Mouse (Mus musculus) heart, postnatal 0 days (tissue): ENCODE results near the gene Alpk1. TPM values are rescaled to one million over a fixed set of nuclear protein-coding genes. Genes with fewer than 3 reads are reported as not detected.

Experiments
- ATAC-seq: fragments of 200-750 bp; cut with Nextera tagmentation; 2 replicates; pipeline ENCODE4 v1.8.0; 2017; ENCODE audit warnings: low read depth, moderate number of reproducible peaks, moderate library complexity; ENCODE audit not compliant: insufficient read depth
- DNase-seq: peaks from one replicate; pipeline ENCODE4 v3.0.0-alpha.2; 2016; ENCODE audit warnings: low spot score
- H3K27ac ChIP-seq: fragments of 300-500 bp; sonication (generic); 2 replicates; pipeline ENCODE4 v1.5.1; 2014; ENCODE audit warnings: low read depth, mild to moderate bottlenecking
- H3K27me3 ChIP-seq: fragments of 300-500 bp; sonication (generic); 2 replicates; pipeline ENCODE4 v1.6.1; 2014; ENCODE audit warnings: low read length, mixed read lengths; ENCODE audit not compliant: control insufficient read depth, insufficient read depth
- H3K36me3 ChIP-seq: fragments of 300-500 bp; sonication (generic); replicated peaks from 2 replicates; pipeline ENCODE4 v1.6.1; 2014; ENCODE audit warnings: low read length, mixed read lengths; ENCODE audit not compliant: control insufficient read depth, insufficient read depth
- H3K4me1 ChIP-seq: fragments of 300-500 bp; sonication (generic); 2 replicates; pipeline ENCODE4 v1.6.1; 2014; ENCODE audit warnings: antibody characterized with exemption; ENCODE audit not compliant: control insufficient read depth, insufficient read depth
- H3K4me2 ChIP-seq: fragments of 300-500 bp; sonication (generic); 2 replicates; pipeline ENCODE4 v1.6.1; 2014; ENCODE audit warnings: low read depth, mild to moderate bottlenecking, low read length, moderate library complexity
- H3K4me3 ChIP-seq: fragments of 300-500 bp; sonication (generic); 2 replicates; pipeline ENCODE4 v1.5.1; 2014; ENCODE audit warnings: low read depth, low read length
- H3K9ac ChIP-seq: fragments of 300-500 bp; sonication (generic); replicated peaks from 2 replicates; pipeline ENCODE4 v1.6.1; 2014; ENCODE audit warnings: low read depth, low read length, mixed read lengths
- H3K9me3 ChIP-seq: fragments of 300-500 bp; sonication (generic); replicated peaks from 2 replicates; pipeline ENCODE4 v1.6.1; 2016; ENCODE audit warnings: low read length; ENCODE audit not compliant: control insufficient read depth
- CTCF ChIP-seq: IDR thresholded peaks from 2 replicates; pipeline ENCODE4 v1.5.1; 2016; ENCODE audit warnings: antibody characterized with exemption, control low read depth, low read depth
- EP300 ChIP-seq: IDR thresholded peaks from 2 replicates; pipeline ENCODE4 v1.6.1; 2016; ENCODE audit warnings: antibody characterized with exemption, low read depth
- WGBS: fragments of 180-500 bp; shearing (Covaris S2); extraction: QIAGEN DNeasy Blood & Tissue Kit; methylation state at CpG from one replicate; pipeline ENCODE4 v1.1.7; 2014; 5-methylcytosine and 5-hydroxymethylcytosine counted together
- polyA plus RNA-seq: library from polyadenylated mRNA; unstranded; fragments of >200 nt; fragmentation: Nextera tagmentation; extraction: Ambion mirVana; gene quantifications from 2 replicates; pipeline ENCODE4 v1.2.1, GENCODE M21; 2015
- total RNA-seq: library from RNA; depleted of rRNA; stranded (reverse); fragments of >200 nt; gene quantifications from 2 replicates; pipeline ENCODE4 v1.2.3, GENCODE M21; 2014; ENCODE audit warnings: low replicate concordance

The Alpk1 gene
- total and polyA plus RNA-seq, 2 experiments from 2014 or later: 0.55 to 1.2 TPM

- no peak for DNase-seq
These were observed 25.7 kb upstream of the Alpk1 start for GRCm38 (mm10) chr3:127805991-127806390.

GRCm38 (mm10) chr3:127805071-127805470 is 24.7 kb upstream of the Alpk1 start:
- H3K4me1 ChIP-seq: no peaks in the 10 kb centered on the region
- H3K4me3 ChIP-seq: no peak overlapping the region
- H3K4me2 ChIP-seq: no peak overlapping the region
- H3K36me3 ChIP-seq: peaks cover 24% of the 10 kb centered on the region
- WGBS: 82% methylated on average over 12 of the region's 12 CpGs
- TF ChIP-seq EP300 (no peak), CTCF (no peak)
- H3K27me3 ChIP-seq: no peaks in the 10 kb centered on the region
- no peak for ATAC-seq
- no peaks in the 10 kb centered on the region for H3K9me3 ChIP-seq
- H3K9ac ChIP-seq: no peak overlapping the region
- DNase-seq: no peak
- no peak overlapping the region for H3K27ac ChIP-seq

More at GRCm38 (mm10) chr3:127805991-127806390, 25.7 kb upstream of the Alpk1 start:
- H3K9ac ChIP-seq: no peak overlapping the region
- WGBS: 88% methylated on average over 6 of the region's 6 CpGs
- no peaks in the 10 kb centered on the region for H3K9me3 ChIP-seq
- H3K27ac ChIP-seq: no peak overlapping the region
- TF ChIP-seq EP300 (no peak), CTCF (no peak)
- peaks cover 24% of the 10 kb centered on the region for H3K36me3 ChIP-seq
- ATAC-seq: no peak
- no peaks in the 10 kb centered on the region for H3K4me1 ChIP-seq
- no peak overlapping the region for H3K4me2 ChIP-seq
- no peak overlapping the region for H3K4me3 ChIP-seq
- no peaks in the 10 kb centered on the region for H3K27me3 ChIP-seq

GRCm38 (mm10) chr3:127804439-127804838 is 24.1 kb upstream of the Alpk1 start:
- WGBS: 77% methylated on average over 4 of the region's 4 CpGs
- H3K4me2 ChIP-seq: no peak overlapping the region

GRCm38 (mm10) chr3:127802814-127803213 is 22.5 kb upstream of the Alpk1 start:
- TF ChIP-seq CTCF (no peak), EP300 (no peak)
- ATAC-seq: no peak
- no peaks in the 10 kb centered on the region for H3K4me1 ChIP-seq
- H3K36me3 ChIP-seq: peaks cover 5% of the 10 kb centered on the region; the same call in 1 of the 2 replicates
- H3K4me2 ChIP-seq: peak overlapping the region; percentile 8; the same call in 1 of the 2 replicates
- no peak overlapping the region for H3K9ac ChIP-seq
- DNase-seq: no peak
- no peak overlapping the region for H3K4me3 ChIP-seq
- WGBS: 43% methylated on average over 8 of the region's 8 CpGs
- H3K27me3 ChIP-seq: no peaks in the 10 kb centered on the region
- no peaks in the 10 kb centered on the region for H3K9me3 ChIP-seq
- H3K27ac ChIP-seq: no peak overlapping the region

More at GRCm38 (mm10) chr3:127804439-127804838, 24.1 kb upstream of the Alpk1 start:
- H3K27me3 ChIP-seq: no peaks in the 10 kb centered on the region
- no peaks in the 10 kb centered on the region for H3K4me1 ChIP-seq
- H3K9me3 ChIP-seq: no peaks in the 10 kb centered on the region
- ATAC-seq: no peak
- peaks cover 20% of the 10 kb centered on the region for H3K36me3 ChIP-seq
- no peak for DNase-seq
- H3K9ac ChIP-seq: no peak overlapping the region
- H3K27ac ChIP-seq: no peak overlapping the region
- TF ChIP-seq CTCF: no peak
- TF ChIP-seq EP300: no peak
- H3K4me3 ChIP-seq: no peak overlapping the region

DNA sequence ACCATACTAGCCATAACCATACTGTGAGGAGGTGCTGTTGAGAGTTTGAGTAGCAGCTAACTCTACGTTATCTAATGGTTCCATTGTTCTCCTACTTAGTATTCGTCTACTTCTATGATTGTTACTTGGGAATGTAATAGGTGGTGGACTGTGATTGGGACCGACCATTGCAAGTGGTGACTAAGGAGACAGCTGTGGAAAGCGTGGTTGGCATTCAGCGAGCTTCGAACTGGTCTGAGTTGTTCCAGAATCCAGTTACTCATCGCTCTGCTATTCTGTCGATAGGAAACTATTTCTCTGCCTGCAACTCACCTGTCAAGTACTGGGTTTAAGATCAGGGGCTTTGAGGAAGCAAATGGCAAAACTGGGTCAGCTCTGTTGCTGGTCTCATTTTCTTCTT is 20.8 kb upstream of the Alpk1 start:
- no peak for DNase-seq

DNA sequence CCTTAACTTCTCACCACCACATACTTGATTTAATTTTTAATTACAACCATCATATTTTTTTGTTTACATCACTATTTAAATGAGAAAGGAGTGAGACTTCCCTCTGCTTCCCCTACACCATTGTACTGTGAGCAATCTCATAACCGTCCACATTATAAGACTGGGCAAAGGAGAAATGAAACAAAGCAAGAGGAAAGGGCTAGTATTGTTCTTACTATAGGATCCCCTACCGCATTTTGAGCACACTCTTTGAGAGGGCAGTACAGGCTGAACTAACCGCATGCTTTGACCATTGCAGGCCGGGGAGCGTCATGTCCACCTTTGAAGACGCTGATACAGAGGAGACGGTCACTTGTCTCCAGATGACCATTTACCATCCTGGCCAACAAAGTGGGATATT is 15.9 kb upstream of the Alpk1 start:
- no peak overlapping the region for H3K27ac ChIP-seq
- no peak overlapping the region for H3K9ac ChIP-seq
- WGBS: 96% methylated on average over 7 of the region's 7 CpGs
- no peak overlapping the region for H3K4me3 ChIP-seq
- ATAC-seq (no peak), DNase-seq (no peak)
- no peak overlapping the region for H3K4me2 ChIP-seq
- no peaks in the 10 kb centered on the region for H3K4me1 ChIP-seq
- no peaks in the 10 kb centered on the region; the same call in 1 of the 2 replicates for H3K36me3 ChIP-seq
- no peaks in the 10 kb centered on the region for H3K9me3 ChIP-seq
- no peak for TF ChIP-seq EP300
- TF ChIP-seq CTCF: no peak
- H3K27me3 ChIP-seq: peaks cover 3% of the 10 kb centered on the region; the same call in 1 of the 2 replicates

More for the DNA sequence above, 20.8 kb upstream of the Alpk1 start:
- Histone ChIP-seq H3K27me3 (no peaks in the 10 kb centered on the region), H3K27ac (no peak overlapping the region), H3K9me3 (no peaks in the 10 kb centered on the region), H3K4me1 (no peaks in the 10 kb centered on the region), H3K9ac (no peak overlapping the region), H3K4me2 (no peak overlapping the region), H3K4me3 (no peak overlapping the region), H3K36me3 (no peaks in the 10 kb centered on the region; the same call in none of the 2 replicates)
- WGBS: 84% methylated on average over 8 of the region's 8 CpGs
- TF ChIP-seq CTCF (no peak), EP300 (no peak)
- ATAC-seq: no peak
